Mouse (Mus musculus): ENCODE results near the gene Slc25a17.

- no peak for TF ChIP-seq POLR2A (IDR thresholded peaks at IDR 0.05; ENCODE audit: control insufficient read depth, low read depth, low read length)
- TF ChIP-seq CTCF (IDR thresholded peaks at IDR 0.05; ENCODE audit: control insufficient read depth, insufficient read depth, insufficient replicate concordance, low read depth, low read length): no peak
Measured at GRCm38 (mm10) chr15:81304006-81304405, 56.6 kb downstream of the Slc25a17 start.
